Mouse (Mus musculus): Measurements from ENCODE around the gene Gdf15.

DNA sequence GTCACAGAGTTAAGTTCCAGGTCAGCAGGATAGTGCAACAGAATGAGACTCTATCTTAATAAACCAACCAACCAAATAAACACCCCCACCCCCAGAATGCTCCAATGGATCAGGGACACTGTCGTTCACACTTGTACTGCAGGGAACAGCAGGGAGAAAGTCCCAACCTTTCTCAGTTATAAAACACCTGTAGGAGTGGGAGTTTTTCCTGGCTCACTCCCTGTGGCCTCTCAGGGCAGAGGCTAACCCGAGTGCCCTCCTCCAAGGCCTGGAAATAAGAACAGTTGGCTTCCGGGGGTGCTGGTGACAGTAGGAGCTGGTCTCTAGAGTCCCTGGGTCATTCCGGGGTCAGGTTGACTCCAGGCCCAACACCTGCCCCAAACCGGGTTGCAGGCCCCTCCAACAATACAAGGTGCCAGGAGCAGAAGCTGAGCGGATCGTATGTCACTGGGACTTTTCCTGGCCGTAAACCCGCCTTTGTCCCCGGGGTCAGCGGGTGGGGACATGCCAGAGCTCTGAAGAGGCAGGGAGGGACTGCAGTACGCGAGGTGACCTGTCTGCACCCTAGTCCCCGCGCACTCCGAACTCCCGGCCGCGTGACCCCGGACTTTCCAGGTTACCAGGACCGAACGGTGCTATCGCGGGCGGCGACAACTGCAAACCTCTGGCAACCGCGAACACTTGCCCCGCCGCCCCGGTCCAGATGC is 26.8 kb upstream of the Gdf15 start:
- TF ChIP-seq EP300 (IDR thresholded peaks at IDR 0.05; ENCODE audit: low read depth) = no peak
- no peak for TF ChIP-seq CTCF (IDR thresholded peaks at IDR 0.05; ENCODE audit: low read depth)
